Mouse (Mus musculus) ES-E14 (cell line): ENCODE data around the gene Nod2. TPM values are rescaled to one million over a fixed set of nuclear protein-coding genes. Genes with fewer than 3 reads are reported as not detected.

ENCODE experiments used
- DNase-seq: peaks from one replicate; pipeline ENCODE4 v3.0.0-alpha.2; 2013; ENCODE audit warnings: low read depth, low spot score
- H3K27ac ChIP-seq: 2 replicates; pipeline ENCODE4 v1.5.1; 2012; ENCODE audit warnings: low read depth, mild to moderate bottlenecking, low read length, moderate library complexity, mixed read lengths; ENCODE audit not compliant: poor library complexity, insufficient read depth, severe bottlenecking
- H3K36me3 ChIP-seq: 2 replicates; pipeline ENCODE4 v1.6.1; 2012; ENCODE audit warnings: mild to moderate bottlenecking, low read length, moderate library complexity, mixed read lengths; ENCODE audit not compliant: control insufficient read depth, poor library complexity, insufficient read depth, severe bottlenecking
- H3K4me1 ChIP-seq, 2 experiments: fragments of 150-350 bp in 1 of 2; sonication (generic) in 1 of 2; 2 replicates each; pipeline ENCODE4 v1.6.1; 2012; ENCODE audit warnings: low read length in 2 of 2, mild to moderate bottlenecking in 1 of 2, mixed read lengths in 1 of 2; ENCODE audit not compliant: control insufficient read depth in 2 of 2, insufficient read depth in 2 of 2, poor library complexity in 1 of 2
- H3K4me3 ChIP-seq, 2 experiments: fragments of 150-350 bp in 1 of 2; sonication (generic) in 1 of 2; 2 replicates each; pipeline ENCODE4 v1.5.1; 2012; ENCODE audit warnings: low read length in 2 of 2, low read depth in 1 of 2, mild to moderate bottlenecking in 1 of 2, mixed read lengths in 1 of 2; ENCODE audit not compliant: insufficient read depth in 1 of 2, poor library complexity in 1 of 2, severe bottlenecking in 1 of 2
- H3K9ac ChIP-seq: 2 replicates; pipeline ENCODE4 v1.6.1; 2012; ENCODE audit warnings: low read depth, mild to moderate bottlenecking, low read length, mixed read lengths; ENCODE audit not compliant: poor library complexity, insufficient read depth, severe bottlenecking
- H3K9me3 ChIP-seq: fragments of 150-350 bp; sonication (generic); 2 replicates; pipeline ENCODE4 v1.6.1; 2012; ENCODE audit warnings: low read depth, mild to moderate bottlenecking, low read length; ENCODE audit not compliant: control insufficient read depth, insufficient read depth
- CHD2 ChIP-seq: IDR thresholded peaks from 2 replicates; pipeline ENCODE4 v1.6.1; 2014; ENCODE audit warnings: mild to moderate bottlenecking, low read depth, low read length, inconsistent platforms
- HCFC1 ChIP-seq: IDR thresholded peaks from 2 replicates; pipeline ENCODE4 v1.6.1; 2012; ENCODE audit warnings: low read length, inconsistent platforms, borderline replicate concordance; ENCODE audit not compliant: insufficient read depth
- MAFK ChIP-seq: IDR thresholded peaks from 2 replicates; pipeline ENCODE4 v1.6.1; 2014; ENCODE audit warnings: mild to moderate bottlenecking, low read depth, low read length, inconsistent platforms; ENCODE audit not compliant: insufficient read depth
- ZC3H11A ChIP-seq: IDR thresholded peaks from 2 replicates; pipeline ENCODE4 v1.6.1; 2012; ENCODE audit warnings: low read depth, mild to moderate bottlenecking, inconsistent platforms, low read length, borderline replicate concordance
- ZNF384 ChIP-seq: IDR thresholded peaks from 2 replicates; pipeline ENCODE4 v1.6.1; 2012; ENCODE audit warnings: low read depth, low read length, inconsistent platforms
- in situ Hi-C, 2 experiments: fragments of 600-800 bp; cut with MboI; formaldehyde crosslinking; loops; one replicate each; pipeline ENCODE4 v1.15.1; 2025; ENCODE audit warnings: low sequenced_read_pairs in 2 of 2, inconsistent platforms in 1 of 2; ENCODE audit not compliant: unreplicated experiment in 2 of 2
- total RNA-seq: library from RNA; depleted of rRNA; stranded (reverse); fragments of 300-350 nt; gene quantifications from 2 replicates; pipeline ENCODE4 v1.2.3, GENCODE M21; 2012

Nod2 gene
- total RNA-seq, 1 experiment = 0.40 TPM

GRCm38 (mm10) chr8:88673859-88674258 is 26.7 kb downstream of the Nod2 start:
- no peak overlapping the region for H3K4me3 ChIP-seq
- no peak for DNase-seq
- H3K4me1 ChIP-seq = no peaks in the 10 kb centered on the region
- no peak overlapping the region for H3K27ac ChIP-seq
- no peaks in the 10 kb centered on the region for H3K36me3 ChIP-seq
- H3K9ac ChIP-seq = no peak overlapping the region
- in situ Hi-C loops = no loop called here
- TF ChIP-seq ZNF384 (no peak), ZC3H11A (no peak), HCFC1 (no peak), MAFK (no peak), CHD2 (no peak)
- no peaks in the 10 kb centered on the region for H3K9me3 ChIP-seq

GRCm38 (mm10) chr8:88675372-88676165 is 28.5 kb downstream of the Nod2 start:
- H3K4me3 ChIP-seq = no peak overlapping the region
- no peak for DNase-seq
- H3K9me3 ChIP-seq = no peaks in the 10 kb centered on the region
- TF ChIP-seq HCFC1 = no peak
- H3K27ac ChIP-seq = no peak overlapping the region
- no peaks in the 10 kb centered on the region for H3K36me3 ChIP-seq
- H3K4me1 ChIP-seq = no peaks in the 10 kb centered on the region
- in situ Hi-C loops = no loop called here
- no peak overlapping the region for H3K9ac ChIP-seq

- no peak overlapping the region for H3K27ac ChIP-seq
- no peak overlapping the region for H3K9ac ChIP-seq
- TF ChIP-seq CHD2 (no peak), HCFC1 (no peak), MAFK (no peak), ZNF384 (no peak), ZC3H11A (no peak)
- no peaks in the 10 kb centered on the region for H3K9me3 ChIP-seq
- in situ Hi-C loops = no loop called here
- H3K4me3 ChIP-seq = no peak overlapping the region
- DNase-seq = no peak
- no peaks in the 10 kb centered on the region for H3K4me1 ChIP-seq
- H3K36me3 ChIP-seq = no peaks in the 10 kb centered on the region
Observed at GRCm38 (mm10) chr8:88677071-88677470, 30.0 kb downstream of the Nod2 start.

GRCm38 (mm10) chr8:88680566-88680965 is 33.5 kb downstream of the Nod2 start:
- H3K36me3 ChIP-seq = no peaks in the 10 kb centered on the region
- in situ Hi-C loops = no loop called here
- no peak overlapping the region for H3K27ac ChIP-seq
- no peak overlapping the region for H3K4me3 ChIP-seq
- DNase-seq = no peak
- no peaks in the 10 kb centered on the region for H3K4me1 ChIP-seq
- H3K9me3 ChIP-seq = no peaks in the 10 kb centered on the region
- TF ChIP-seq ZNF384 (no peak), CHD2 (no peak)
- H3K9ac ChIP-seq = no peak overlapping the region

- Histone ChIP-seq H3K9me3 (no peaks in the 10 kb centered on the region), H3K4me3 (no peak overlapping the region), H3K4me1 (no peaks in the 10 kb centered on the region), H3K36me3 (no peaks in the 10 kb centered on the region), H3K9ac (no peak overlapping the region), H3K27ac (no peak overlapping the region)
- in situ Hi-C loops = no loop called here
- no peak for DNase-seq
- TF ChIP-seq MAFK = no peak
- no peak for TF ChIP-seq CHD2
- TF ChIP-seq HCFC1 = no peak
- no peak for TF ChIP-seq ZC3H11A
- no peak for TF ChIP-seq ZNF384
Observed at GRCm38 (mm10) chr8:88681046-88681445, 33.9 kb downstream of the Nod2 start.
